ENCODE assay signal across 8 mouse cellular contexts in genomic region chr2:167765072-167765800, GRCm38 (mm10).
DNase-seq lines count a peak whose midpoint lies in the region; ATAC-seq and TF ChIP-seq lines count a peak whose summit lies in the region.

No protein-coding gene starts in this region.

- TF ChIP-seq EP300 in lung, postnatal 0 days (IDR thresholded peaks at IDR 0.05) = peak; percentile 98

- H3K4me1 ChIP-seq in lung, postnatal 0 days (ENCODE audit: insufficient read depth, low read depth, low read length) = peaks cover 6% of the 10 kb centered on the region; the same call in 1 of the 2 replicates

- no peak overlapping the region for H3K9ac ChIP-seq in lung, postnatal 0 days (replicated peaks; ENCODE audit: low read depth)

- H3K27ac ChIP-seq in lung, postnatal 0 days (ENCODE audit: low read length) = peak overlapping the region; percentile 85

- no peaks in the 10 kb centered on the region for H3K9me3 ChIP-seq in lung, postnatal 0 days (ENCODE audit: low read length)

- no peak; the same call in 1 of the 2 replicates for TF ChIP-seq CTCF in lung, postnatal 0 days (IDR thresholded peaks at IDR 0.05)

- peak; percentile 38 to 40; a peak in 3 of 4 replicates for ATAC-seq in hematopoietic stem cell, adult 5-6 weeks (replicated peaks in 1 of 2; ENCODE audit: insufficient read depth in 1 of 2, low FRiP score in 2 of 2, low TSS enrichment in 1 of 2, low read depth in 1 of 2, poor library complexity in 2 of 2, severe bottlenecking in 2 of 2)
- peak; percentile 90 for ATAC-seq in lung, postnatal 0 days

- no peaks in the 10 kb centered on the region for H3K27me3 ChIP-seq in lung, postnatal 0 days (replicated peaks; ENCODE audit: insufficient read depth, low read length)

- H3K4me2 ChIP-seq in lung, postnatal 0 days (replicated peaks; ENCODE audit: low read depth, low read length) = no peak overlapping the region

- WGBS in lung, postnatal 0 days = 29% methylated on average over 22 of the region's 22 CpGs

- no peak overlapping the region for H3K4me3 ChIP-seq in lung, postnatal 0 days (ENCODE audit: low read depth, low read length)

- H3K36me3 ChIP-seq in lung, postnatal 0 days (ENCODE audit: insufficient read depth, low read length) = no peaks in the 10 kb centered on the region

- DNase-seq in ZHBTc4 (ENCODE audit: low read depth, low spot score) = peak; percentile 58
- peak; percentile 47 for DNase-seq in cerebellum, adult 9-11 months
- peak; percentile 68 to 69 for DNase-seq in frontal cortex, adult 2 months (ENCODE audit: extremely low spot score in 1 of 2, low spot score in 1 of 2)
- peak; percentile 51 to 60 for DNase-seq in layer of hippocampus, postnatal 25 days (ENCODE audit: extremely low spot score in 1 of 2, low spot score in 1 of 2)
- peak; percentile 95 for DNase-seq in lung, postnatal 0 days (ENCODE audit: low spot score)
- peak; percentile 60 for DNase-seq in retina, embryonic 14.5 days (ENCODE audit: low spot score)
- DNase-seq in thymus, postnatal 10 days (ENCODE audit: low spot score in 2 of 2) = no peak

Comparison
In these comparisons a context has a peak if more than half of its experiments do, and no peak if none do; other contexts are left out.
1. DNase-seq: peak in ZHBTc4 (single experiment), cerebellum, adult 9-11 months (single experiment), frontal cortex, adult 2 months (2 of 2), layer of hippocampus, postnatal 25 days (2 of 2), lung, postnatal 0 days (single experiment) and retina, embryonic 14.5 days (single experiment); none in thymus, postnatal 10 days (0 of 2).